Mouse (Mus musculus): Measurements from ENCODE around the gene Lipc.

Gene Lipc

DNA sequence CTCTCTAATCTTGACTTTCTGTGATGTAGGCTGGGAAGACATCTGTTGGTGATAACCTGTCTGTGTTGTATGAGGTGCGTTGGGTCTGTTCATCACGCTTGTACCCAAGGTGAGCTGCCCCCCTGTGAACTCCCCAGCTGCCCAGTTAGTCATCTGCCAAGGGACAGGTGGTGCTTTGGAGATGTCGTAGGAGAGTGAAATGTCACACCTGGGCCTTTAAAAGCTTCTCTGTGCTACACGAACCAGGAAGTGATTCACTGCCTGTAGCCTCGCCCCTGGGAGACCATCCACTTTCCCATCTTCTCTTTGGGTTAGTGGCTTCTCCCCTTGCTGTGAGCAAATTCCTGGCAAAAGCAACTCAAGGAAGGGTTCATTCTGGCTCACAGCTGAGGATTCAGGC lies 6.4 kb upstream of the Lipc start:
- in situ Hi-C loops (cut with MboI; ENCODE audit: low sequenced_read_pairs), result no loop called here

DNA sequence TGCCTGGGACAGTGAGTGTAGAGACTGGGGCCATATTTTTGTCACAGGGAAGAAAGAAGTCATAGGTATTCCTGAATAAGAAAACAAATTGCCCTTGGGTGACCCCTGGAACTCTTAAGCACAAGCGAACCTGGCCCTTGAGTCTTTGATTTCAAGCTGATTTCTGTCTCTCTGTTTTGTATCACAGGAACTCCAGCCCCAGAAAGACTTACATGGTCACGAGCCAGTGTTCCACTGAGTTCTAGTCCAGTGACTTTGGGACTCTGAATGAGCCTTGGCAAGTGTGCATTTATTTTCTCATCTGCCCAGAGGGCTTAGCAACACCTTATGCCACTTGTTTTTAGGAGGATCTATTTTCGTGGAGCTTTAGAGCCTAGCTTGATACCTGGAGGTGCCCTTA lies 5.7 kb upstream of the Lipc start:
- in situ Hi-C loops (cut with MboI; ENCODE audit: low sequenced_read_pairs), result no loop called here

DNA sequence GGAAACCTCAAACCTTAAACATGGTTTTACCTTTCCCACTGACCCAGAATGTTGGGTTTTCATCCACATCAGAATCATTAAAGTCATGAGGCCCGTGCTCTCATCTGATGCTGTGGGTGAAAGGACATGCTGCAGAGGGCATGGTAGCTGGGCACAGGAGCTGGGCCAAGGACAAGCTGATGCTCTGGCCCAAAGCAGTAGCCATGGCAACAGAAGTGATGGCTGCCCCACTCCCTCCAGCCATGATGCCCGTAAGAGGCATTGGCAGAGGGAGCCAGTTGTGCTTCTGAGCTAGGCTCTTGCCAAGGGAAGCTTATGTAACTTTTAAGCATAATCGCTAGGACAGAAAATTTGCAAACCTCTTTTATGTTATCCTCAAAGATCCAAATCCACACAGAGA lies 2.2 kb upstream of the Lipc start:
- in situ Hi-C loops (cut with MboI; ENCODE audit: low sequenced_read_pairs), result no loop called here

DNA sequence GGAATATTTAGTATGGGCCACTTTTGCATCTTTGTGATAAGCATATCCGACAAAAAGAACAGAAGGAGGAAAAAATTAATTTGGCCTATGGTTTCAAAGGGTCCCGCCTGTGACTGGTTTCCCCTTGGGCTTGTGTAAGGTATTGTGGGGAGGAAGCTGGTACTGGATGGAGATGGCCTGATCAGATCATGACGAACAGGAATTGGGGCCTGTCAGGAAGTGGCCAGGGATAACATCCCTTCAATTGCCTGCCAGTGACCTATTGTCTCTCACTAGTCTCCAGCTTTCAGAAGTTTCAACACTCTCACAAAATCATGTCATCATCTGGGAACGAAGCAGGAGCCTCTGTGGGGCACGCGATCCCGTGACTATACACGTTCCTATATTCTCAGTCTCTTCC lies 2.7 kb downstream of the Lipc start:
- in situ Hi-C loops (cut with MboI; ENCODE audit: low sequenced_read_pairs), result no loop called here

DNA sequence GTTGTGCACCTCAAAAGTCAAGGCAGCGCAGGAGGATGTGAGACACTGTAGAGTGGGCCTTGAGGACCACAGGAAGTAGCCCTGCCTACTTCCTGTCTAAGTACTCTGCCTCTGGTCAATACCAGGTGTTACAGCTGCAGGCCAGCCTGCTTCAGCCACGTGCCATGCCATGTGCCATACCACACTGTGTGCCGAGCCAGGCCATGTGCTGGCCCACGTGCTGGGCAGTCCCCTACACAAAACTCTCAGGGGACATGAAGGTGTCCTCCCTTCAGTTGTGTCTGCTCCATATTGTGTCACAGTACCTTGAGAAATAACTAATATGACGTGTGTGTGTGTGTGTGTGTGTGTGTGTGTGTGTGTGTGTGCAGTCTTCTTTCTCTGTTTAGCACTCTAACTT lies 4.7 kb downstream of the Lipc start:
- in situ Hi-C loops (cut with MboI; ENCODE audit: low sequenced_read_pairs), result no loop called here

DNA sequence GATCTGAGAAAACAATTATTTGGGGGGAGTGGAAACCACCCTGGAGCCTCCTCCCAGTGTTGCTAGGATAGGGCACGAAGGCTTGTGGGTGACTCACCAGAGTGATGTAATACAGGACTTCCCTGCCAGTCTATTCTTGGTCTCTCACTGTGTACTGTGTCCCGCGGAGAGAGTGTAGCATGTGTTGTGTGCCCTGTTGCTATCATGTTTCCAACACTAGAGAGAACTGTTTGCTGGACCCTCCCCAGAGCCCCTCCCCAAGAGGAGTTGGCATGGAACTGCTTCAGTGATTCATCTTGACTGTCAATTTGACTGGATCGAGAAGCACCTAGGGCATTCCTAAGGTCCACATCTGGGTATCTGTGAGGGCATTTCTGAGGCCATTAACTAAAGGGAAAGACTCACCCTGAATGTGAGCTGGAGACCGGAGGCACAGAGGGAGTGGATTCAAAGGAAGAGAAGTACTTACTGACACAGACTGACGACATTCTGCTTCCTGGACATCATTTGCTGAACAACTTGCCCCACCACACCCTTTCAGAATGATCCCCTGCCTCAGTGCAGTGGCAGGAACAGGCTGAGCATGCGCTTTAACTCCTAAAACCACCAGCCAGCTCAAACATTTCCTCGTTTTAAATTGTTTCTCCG lies 9.2 kb downstream of the Lipc start:
- in situ Hi-C loops (cut with MboI; ENCODE audit: low sequenced_read_pairs), result no loop called here

DNA sequence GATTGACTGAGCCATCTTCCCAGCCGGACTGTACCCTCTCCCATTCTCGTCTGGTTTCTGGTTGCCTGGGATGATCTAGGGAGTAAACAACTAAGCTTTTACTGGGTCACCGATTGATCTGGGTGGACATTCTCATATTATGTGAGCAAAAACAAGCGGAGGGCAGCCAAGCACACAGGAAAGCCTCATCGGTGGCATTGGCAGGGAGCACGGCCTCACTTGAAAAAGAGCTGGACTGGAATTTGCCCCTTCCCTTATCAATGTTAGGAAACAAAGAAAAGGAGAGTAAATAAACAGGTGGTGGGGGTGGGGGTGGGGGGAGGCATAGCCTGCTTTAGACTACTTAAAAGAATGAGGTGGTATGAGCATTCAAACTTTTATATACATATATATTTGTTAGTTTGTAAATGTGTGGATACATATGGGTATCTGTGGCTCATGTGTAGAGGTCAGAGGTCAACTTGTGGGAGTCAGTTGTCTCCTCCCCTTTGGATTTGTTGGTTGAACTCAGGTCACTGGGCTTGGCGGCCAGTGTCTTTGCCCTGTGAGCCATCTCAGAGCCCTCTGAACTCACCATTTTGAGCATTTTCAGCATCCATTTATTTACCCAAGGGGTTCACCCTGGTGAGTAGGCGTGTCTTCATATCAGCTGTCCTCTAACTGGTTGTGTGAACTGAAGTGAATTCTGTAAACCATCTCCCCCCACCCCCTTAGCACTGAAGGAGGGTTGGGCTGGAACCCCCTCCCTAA lies 12.1 kb downstream of the Lipc start:
- in situ Hi-C loops (cut with MboI; ENCODE audit: low sequenced_read_pairs), result no loop called here

DNA sequence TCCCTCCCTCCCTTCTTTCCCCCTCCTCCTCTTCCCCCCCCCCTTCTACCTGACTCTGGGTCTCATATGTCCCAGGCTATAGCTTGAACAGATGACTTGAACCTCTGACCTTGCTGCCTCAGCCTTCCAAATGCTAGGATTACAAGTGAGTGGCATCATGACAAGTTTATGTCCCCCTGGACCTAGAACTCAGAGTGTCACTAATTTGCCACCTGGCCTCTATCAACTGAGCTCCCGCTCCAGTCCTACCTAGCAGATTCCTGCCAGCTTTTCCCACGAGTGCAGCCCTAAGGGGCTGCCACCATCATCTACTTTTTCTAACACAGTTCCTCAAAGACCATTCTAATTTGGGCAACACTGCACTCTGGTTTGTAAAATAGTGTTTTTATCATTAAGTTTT lies 13.2 kb downstream of the Lipc start:
- in situ Hi-C loops (cut with MboI; ENCODE audit: low sequenced_read_pairs), result no loop called here

DNA sequence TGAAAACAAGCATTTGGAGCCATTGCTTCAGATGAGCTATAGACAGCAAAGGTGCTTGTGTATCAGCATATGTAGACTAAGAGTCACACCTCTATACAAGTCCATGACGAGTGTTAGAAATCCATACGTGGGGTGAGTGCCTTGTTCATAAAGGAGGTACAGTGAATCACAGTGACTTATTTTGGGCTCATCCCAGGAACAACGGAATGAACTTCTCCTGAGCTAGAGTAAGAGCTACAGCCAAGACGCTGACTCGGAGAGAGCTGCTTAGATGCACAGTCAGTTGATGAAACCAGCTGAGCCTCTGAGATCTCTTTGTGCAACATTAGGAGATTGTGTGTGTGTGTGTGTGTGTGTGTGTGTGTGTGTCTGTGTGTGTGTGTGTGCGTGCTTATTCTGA lies 13.9 kb downstream of the Lipc start:
- in situ Hi-C loops (cut with MboI; ENCODE audit: low sequenced_read_pairs), result no loop called here

DNA sequence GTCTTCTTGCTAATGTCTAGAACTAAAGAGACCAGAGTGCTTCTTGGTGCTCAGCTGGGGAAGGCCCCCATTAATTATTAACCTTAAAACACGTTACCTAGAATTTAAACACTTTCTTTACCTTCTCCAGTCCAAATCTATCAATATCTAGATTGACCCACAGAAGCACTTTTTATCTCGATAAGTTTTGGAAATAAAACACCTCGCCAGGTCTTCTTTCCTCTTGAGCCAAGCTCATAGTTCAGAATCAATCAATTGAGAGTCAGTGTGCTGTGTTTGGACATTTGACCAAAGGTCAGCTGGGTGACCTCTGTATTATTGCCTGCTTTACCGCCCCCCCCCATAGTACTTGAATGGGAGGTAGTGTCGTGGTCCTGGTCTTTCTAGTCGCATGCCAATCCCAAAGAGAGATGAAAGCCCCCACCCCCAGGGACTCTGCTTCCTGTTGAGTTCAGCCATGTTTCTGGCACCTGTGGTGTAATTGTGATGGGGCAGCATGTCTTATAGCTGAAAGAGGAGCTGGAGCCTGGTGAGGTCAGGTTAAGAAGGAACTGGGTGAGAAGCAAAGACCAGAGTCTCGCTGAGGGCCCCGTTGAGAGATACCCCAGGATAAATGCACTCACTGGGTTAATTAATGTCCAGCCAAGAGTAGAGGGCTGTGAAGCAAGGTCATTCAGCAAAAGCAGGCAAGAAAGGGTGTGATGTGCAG lies 17.3 kb downstream of the Lipc start:
- in situ Hi-C loops (cut with MboI; ENCODE audit: low sequenced_read_pairs), result no loop called here

DNA sequence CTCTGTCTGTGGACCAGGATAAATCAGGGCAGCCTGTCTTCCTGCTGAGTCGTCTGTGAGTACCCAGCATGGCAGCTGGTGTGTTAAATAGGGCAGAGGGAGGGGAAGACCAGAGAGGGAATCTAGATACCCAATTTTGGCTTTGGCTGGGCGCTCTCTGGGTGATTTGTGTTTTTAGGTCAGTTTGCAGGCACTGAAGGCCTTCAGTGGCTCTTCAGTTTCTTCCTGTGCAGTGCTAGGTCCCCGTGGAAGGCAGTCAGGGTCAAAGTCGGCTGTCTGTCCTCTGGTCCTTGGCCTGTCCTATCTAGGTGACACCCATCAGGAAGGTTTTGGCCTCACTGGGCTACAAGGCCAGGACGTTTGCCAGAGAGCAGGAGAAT lies 21.4 kb downstream of the Lipc start:
- in situ Hi-C loops (cut with MboI; ENCODE audit: low sequenced_read_pairs), result no loop called here

DNA sequence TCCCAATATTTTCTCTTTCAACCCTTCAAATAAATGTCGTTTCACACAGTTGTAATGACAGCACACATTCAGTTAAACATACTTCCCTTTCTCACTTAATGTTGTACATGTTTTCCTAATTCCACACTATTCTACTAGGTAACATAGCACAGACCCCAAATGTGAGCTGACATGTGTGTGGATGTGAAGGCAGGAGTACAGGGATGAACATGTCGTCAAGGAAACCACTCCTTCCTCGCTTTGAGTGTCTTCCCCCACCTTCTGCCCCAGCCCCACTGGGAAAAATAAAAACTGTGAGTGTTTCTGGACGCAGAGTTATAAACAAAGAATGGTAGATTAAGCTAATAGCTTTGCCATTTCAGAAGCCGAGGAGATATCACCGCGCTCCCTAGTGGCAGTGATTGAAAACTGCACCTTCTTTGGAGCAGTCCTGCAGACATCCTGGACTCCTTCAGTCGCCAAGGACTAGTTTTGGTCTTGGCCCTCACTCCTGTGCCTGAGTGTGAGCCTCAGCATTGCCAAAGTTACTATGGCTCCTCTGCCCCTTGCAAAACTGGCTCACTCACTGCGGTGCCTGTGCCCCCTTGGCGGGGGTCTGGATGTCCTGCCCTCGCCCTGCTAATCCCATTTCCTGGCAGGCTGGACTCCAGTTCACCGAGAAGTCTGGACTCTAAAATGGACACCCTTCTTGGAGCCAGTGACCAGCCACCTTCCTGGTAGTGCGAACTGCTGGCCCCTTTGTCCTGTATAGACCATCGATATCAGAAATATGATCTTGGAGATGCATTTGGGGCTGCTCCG lies 22.0 kb downstream of the Lipc start:
- in situ Hi-C loops (cut with MboI; ENCODE audit: low sequenced_read_pairs), result no loop called here

DNA sequence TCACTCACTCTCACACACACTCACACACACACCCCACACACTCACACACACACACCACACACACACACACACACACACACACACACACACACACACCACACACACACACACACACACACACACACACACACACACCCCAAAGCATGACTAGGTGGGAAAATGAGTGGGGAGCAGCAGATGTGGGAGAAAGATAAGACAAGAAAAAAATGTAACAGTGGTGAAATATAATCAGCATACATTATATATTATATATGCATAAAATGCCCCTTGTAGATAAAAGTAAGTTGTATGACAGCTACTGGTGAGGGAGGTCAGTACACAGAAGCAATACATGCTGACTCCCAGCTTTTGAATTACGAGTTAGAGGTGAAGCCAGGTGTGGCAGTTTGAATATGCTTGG lies 23.6 kb downstream of the Lipc start:
- in situ Hi-C loops (cut with MboI; ENCODE audit: low sequenced_read_pairs), result no loop called here

DNA sequence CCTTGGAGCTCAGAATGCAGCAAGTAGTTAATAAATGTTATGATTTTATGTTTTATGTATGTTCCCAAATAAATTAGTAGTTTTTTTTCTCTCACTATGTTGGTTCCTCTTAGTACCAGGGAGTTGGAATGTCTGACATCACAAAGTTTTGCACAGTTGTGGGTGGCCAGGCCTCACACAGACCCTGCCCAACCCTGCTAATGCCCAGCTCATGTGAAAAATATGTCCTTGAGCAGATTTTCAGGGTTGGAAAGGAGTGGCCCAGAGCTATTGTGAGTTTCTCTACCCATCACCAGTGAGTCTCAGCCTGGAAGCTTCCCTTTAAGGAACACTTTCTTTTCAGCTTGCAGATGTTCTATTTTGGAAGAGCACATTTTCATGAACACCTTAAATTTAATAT lies 24.3 kb downstream of the Lipc start:
- in situ Hi-C loops (cut with MboI; ENCODE audit: low sequenced_read_pairs), result no loop called here

DNA sequence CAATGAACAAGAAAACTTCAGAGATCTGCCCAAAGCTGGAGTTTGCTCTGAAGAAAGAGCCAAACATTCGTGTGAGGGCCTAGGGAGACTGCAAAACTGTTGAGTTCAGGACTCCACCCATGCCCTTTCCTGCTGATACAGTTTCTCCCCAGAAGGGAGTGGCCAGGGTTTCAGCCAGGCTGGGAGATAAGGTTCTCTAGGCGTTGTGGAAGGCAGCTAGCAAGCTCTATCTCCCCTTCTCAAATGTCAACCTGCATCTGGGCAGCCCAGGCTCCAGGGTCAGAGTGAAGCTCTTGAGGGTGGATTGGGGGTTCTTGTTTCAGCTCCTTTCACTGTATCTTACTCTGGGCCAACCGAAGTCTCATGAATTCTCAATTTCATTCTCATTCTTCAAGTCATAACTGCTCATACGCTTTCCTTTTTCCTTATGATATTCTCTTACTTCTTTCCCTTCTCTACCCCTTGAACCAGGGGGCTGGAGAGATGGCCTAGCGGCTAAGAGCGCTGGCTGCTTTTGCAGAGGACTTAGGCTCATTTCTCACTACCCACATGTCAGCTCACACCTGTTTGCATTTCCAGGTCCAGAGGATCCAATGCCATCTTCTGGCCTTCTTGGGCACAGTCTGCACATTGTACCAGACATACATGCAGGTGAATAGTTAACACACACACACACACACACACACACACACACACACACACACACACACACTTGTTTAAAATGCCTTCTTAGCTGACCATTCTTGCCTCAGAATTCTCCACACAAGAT lies 25.0 kb downstream of the Lipc start:
- in situ Hi-C loops (cut with MboI; ENCODE audit: low sequenced_read_pairs), result no loop called here

DNA sequence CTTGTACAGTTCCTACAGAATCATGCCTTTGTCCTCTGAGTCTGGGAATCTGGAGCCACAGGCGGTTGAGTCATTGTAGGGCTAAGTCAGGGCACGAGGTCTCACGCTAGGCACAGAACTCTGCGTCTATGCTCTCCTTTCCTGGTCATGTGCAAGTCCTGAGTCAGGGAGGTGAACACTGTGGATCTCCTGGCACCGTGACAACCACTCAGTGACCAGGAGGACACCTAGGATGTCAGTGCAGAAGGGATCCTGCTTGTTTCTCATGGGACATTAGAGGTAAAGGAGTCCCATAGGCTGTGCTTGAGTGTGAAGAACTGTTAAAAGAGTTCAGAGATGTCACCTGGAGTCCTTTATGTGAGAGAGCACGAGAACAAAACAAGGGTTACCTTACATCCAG lies 26.8 kb downstream of the Lipc start:
- in situ Hi-C loops (cut with MboI; ENCODE audit: low sequenced_read_pairs), result no loop called here

DNA sequence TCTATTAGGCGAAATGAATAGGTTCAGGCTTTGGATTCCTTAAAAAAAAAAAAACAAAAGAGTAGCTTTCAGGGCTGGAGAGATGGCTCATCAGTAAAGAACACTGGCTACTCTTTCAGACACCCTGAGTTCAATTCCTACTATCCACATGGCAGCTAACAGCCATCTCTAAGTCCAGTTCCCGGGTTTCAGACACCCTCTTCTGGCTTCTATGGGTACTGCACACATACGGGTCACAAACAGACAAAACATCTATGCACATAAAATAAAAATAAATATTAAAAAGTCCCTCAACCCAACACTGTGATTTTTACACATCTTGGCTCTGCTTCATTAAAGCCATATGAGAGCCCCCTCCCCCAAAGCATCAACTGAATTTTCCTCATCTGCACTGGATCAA lies 27.3 kb downstream of the Lipc start:
- in situ Hi-C loops (cut with MboI; ENCODE audit: low sequenced_read_pairs), result no loop called here

DNA sequence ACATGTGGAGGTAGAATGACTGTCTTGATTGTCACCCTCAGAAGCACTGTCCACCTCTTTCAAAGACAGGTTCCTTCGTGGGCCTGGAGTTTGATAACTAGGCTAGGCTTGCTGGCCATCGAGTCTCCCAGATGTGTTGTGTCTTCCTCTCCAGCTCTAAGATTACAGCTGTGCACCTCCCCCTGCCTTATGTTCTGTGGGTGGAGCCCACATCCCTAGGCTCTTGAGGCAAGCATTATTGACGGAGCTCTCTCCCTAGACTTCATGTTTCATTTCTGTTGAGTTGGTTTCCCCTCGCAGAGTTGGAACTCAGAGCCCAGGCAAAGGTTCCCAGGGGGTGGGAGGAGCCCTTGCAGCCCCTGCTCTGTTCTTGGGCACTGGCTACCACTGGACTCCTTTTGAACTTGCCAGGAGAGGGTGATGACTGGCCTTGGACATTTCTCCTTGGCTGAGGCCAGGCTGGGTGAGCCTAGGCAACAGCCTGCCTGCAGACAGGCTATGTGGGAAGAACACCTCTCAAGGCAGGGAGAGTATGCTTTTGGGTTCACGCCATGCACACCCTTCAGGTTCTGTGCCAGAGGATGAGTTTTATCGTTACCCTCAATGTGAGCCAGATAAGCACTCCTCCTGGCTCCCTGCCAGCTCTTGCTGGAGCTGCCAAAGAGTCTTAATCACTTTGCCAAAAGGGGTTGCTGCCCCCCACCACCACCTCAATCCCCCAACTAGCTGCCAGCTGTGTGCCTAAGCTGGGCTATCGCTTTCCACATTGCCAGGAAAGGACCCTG lies 30.1 kb downstream of the Lipc start:
- in situ Hi-C loops (cut with MboI; ENCODE audit: low sequenced_read_pairs), result no loop called here

DNA sequence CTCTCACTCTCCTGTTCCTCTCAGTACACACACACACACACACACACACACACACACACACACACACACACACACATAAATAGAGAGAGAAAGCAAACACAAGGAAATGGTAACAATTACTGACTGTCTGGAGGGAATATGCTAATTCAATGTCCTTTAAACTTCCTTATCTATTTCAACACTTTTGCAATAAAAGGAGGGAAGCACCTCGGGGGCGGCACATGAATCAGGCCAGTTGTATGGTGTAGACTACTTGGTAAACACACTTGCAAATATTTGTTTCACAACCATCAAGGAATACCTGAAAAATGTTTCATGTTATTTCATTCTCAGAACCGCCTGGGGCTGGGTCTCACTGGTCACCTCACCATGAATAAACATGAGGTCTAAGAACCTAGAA lies 30.9 kb downstream of the Lipc start:
- in situ Hi-C loops (cut with MboI; ENCODE audit: low sequenced_read_pairs), result no loop called here

DNA sequence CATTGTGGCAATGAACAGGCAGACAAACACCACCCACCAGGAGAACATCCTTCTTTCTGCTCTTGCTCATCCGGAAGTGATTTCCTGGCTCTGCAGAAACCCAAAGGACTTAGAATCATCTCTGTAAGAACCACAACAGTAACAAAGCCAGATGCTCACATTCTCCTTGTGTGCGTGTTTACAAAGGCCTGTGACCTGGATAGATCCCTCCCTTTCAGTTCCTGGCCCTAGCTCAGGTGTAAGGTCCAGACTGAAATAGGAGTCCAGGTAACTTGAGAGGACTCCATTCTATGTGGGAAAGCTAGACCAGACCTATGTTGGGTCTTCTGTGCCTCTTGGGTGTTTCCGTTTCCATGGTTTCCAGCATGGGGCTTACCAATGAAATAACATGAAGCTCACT lies 32.8 kb downstream of the Lipc start:
- in situ Hi-C loops (cut with MboI; ENCODE audit: low sequenced_read_pairs), result no loop called here
